Mouse (Mus musculus): ENCODE measurements around the gene Olfr1022. TPM values are rescaled to one million over a fixed set of nuclear protein-coding genes. Genes with fewer than 3 reads are reported as not detected.

Olfr1022 gene
- polyA plus RNA-seq (2014; fragmentation: Nextera tagmentation; extraction: Ambion mirVana): not detected in 2 replicates

- Histone ChIP-seq H3K9ac (ENCODE audit: low read length) (no peak within 1 kb of the TSS), H3K4me2 (ENCODE audit: low read length) (no peak within 1 kb of the TSS), H3K9me3 (ENCODE audit: control insufficient read depth, low read length) (no peaks in the 10 kb centered on the region), H3K36me3 (ENCODE audit: control insufficient read depth, insufficient read depth, low read length) (no peaks in the 10 kb centered on the region), H3K4me3 (ENCODE audit: control insufficient read depth in 1 of 2, insufficient read depth in 1 of 2, low read depth in 1 of 2, low read length in 2 of 2) (no peak within 1 kb of the TSS), H3K27ac (replicated peaks in 1 of 2; ENCODE audit: control insufficient read depth in 1 of 2, insufficient read depth in 1 of 2, low read depth in 2 of 2, low read length in 2 of 2) (no peak within 1 kb of the TSS), H3K27me3 (ENCODE audit: control insufficient read depth, insufficient read depth, low read length) (no peaks in the 10 kb centered on the region), H3K4me1 (ENCODE audit: control insufficient read depth in 2 of 2, insufficient read depth in 2 of 2, low read length in 2 of 2) (no peaks in the 10 kb centered on the region)
- no peak for ATAC-seq (ENCODE audit: insufficient number of reproducible peaks, insufficient read depth, low FRiP score, low read depth)
- 42% methylated on average over 2 of the region's 2 CpGs for WGBS
These were observed at the start of gene Olfr1022 for GRCm38 (mm10) chr2:85868294-85868693. Olfr1022 (plus strand) TSS chr2:85868594.

- Histone ChIP-seq H3K4me1 (ENCODE audit: control insufficient read depth in 2 of 2, insufficient read depth in 2 of 2, low read length in 2 of 2) (no peaks in the 10 kb centered on the region), H3K27ac (replicated peaks in 1 of 2; ENCODE audit: control insufficient read depth in 1 of 2, insufficient read depth in 1 of 2, low read depth in 2 of 2, low read length in 2 of 2) (no peak within 1 kb of the TSS), H3K4me2 (ENCODE audit: low read length) (no peak within 1 kb of the TSS), H3K27me3 (ENCODE audit: control insufficient read depth, insufficient read depth, low read length) (no peaks in the 10 kb centered on the region), H3K4me3 (ENCODE audit: control insufficient read depth in 1 of 2, insufficient read depth in 1 of 2, low read depth in 1 of 2, low read length in 2 of 2) (no peak within 1 kb of the TSS), H3K9me3 (ENCODE audit: control insufficient read depth, low read length) (no peaks in the 10 kb centered on the region), H3K36me3 (ENCODE audit: control insufficient read depth, insufficient read depth, low read length) (no peaks in the 10 kb centered on the region), H3K9ac (ENCODE audit: low read length) (no peak within 1 kb of the TSS)
- no peak for ATAC-seq (ENCODE audit: insufficient number of reproducible peaks, insufficient read depth, low FRiP score, low read depth)
These were observed 23.0 kb upstream of the Olfr1022 start, which contains the start of gene Olfr1019 for GRCm38 (mm10) chr2:85845383-85845782. Olfr1019 (minus strand) TSS chr2:85845483.

DNA sequence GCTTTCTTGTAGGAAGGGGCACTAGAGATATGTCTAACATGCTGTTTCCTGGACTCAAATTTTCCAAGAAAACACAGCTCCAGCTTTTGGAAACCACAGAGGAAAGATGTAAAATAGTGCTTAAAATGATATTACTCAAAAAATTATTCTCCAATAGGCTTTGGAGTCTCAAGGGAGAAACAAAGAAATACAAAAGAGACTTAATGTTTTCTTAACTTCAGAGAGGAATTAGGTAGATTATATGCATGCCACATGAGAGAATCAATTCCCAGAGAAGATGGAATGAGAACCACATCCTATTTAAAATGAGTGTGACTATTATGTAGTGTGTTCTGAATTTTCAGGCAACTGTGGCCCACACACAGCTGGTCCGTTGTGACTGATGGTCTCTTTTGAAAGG, 21.7 kb upstream of the Olfr1022 start, which contains the start of gene Olfr1020:
Gene Olfr1020 (plus strand): TSS at position 301 of the 400 bp plus-strand sequence.
- WGBS: 69% methylated on average over 1 of the region's 1 CpGs
- ATAC-seq (ENCODE audit: insufficient number of reproducible peaks, insufficient read depth, low FRiP score, low read depth): no peak

DNA sequence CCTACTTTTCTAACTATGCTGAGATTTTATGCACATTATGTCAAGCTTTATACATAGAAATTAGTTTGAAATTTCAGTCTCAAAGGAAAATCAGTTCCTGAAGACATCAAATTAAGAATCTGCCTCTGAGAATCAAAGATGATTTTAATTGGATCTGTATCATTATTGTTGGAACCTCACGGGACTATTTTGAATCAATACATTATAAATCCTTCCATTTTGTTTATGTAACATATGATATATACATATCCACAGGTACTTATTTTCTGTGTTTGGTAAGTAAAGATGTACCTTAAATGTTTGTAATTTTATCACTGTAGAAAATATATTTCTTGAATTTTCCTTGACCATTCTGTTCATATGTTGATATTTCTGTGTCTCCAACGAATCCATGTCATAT, 16.9 kb downstream of the Olfr1022 start, which contains the start of gene Olfr1023:
Gene Olfr1023 (plus strand): TSS at position 301 of the 400 bp plus-strand sequence.
- Histone ChIP-seq H3K9ac (ENCODE audit: low read length) (no peak within 1 kb of the TSS), H3K36me3 (ENCODE audit: control insufficient read depth, insufficient read depth, low read length) (no peaks in the 10 kb centered on the region), H3K27ac (replicated peaks in 1 of 2; ENCODE audit: control insufficient read depth in 1 of 2, insufficient read depth in 1 of 2, low read depth in 2 of 2, low read length in 2 of 2) (no peak within 1 kb of the TSS), H3K4me2 (ENCODE audit: low read length) (no peak within 1 kb of the TSS), H3K9me3 (ENCODE audit: control insufficient read depth, low read length) (no peaks in the 10 kb centered on the region), H3K4me1 (ENCODE audit: control insufficient read depth in 2 of 2, insufficient read depth in 2 of 2, low read length in 2 of 2) (no peaks in the 10 kb centered on the region), H3K27me3 (ENCODE audit: control insufficient read depth, insufficient read depth, low read length) (no peaks in the 10 kb centered on the region), H3K4me3 (ENCODE audit: control insufficient read depth in 1 of 2, insufficient read depth in 1 of 2, low read depth in 1 of 2, low read length in 2 of 2) (no peak within 1 kb of the TSS)
- ATAC-seq (ENCODE audit: insufficient number of reproducible peaks, insufficient read depth, low FRiP score, low read depth): no peak
- 69% methylated on average over 2 of the region's 2 CpGs for WGBS

More for the DNA sequence above, 21.7 kb upstream of the Olfr1022 start, which contains the start of gene Olfr1020:
- H3K9me3 ChIP-seq (ENCODE audit: control insufficient read depth, low read length): no peaks in the 10 kb centered on the region
- no peaks in the 10 kb centered on the region for H3K4me1 ChIP-seq (ENCODE audit: control insufficient read depth in 2 of 2, insufficient read depth in 2 of 2, low read length in 2 of 2)
- no peak within 1 kb of the TSS for H3K4me2 ChIP-seq (ENCODE audit: low read length)
- no peak within 1 kb of the TSS for H3K9ac ChIP-seq (ENCODE audit: low read length)
- H3K27ac ChIP-seq (replicated peaks in 1 of 2; ENCODE audit: control insufficient read depth in 1 of 2, insufficient read depth in 1 of 2, low read depth in 2 of 2, low read length in 2 of 2): no peak within 1 kb of the TSS
- no peaks in the 10 kb centered on the region for H3K27me3 ChIP-seq (ENCODE audit: control insufficient read depth, insufficient read depth, low read length)
- no peak within 1 kb of the TSS for H3K4me3 ChIP-seq (ENCODE audit: control insufficient read depth in 1 of 2, insufficient read depth in 1 of 2, low read depth in 1 of 2, low read length in 2 of 2)
- H3K36me3 ChIP-seq (ENCODE audit: control insufficient read depth, insufficient read depth, low read length): no peaks in the 10 kb centered on the region

GRCm38 (mm10) chr2:85904952-85905351, 36.6 kb downstream of the Olfr1022 start, which contains the start of gene Olfr1024:
Olfr1024 (minus strand) TSS chr2:85905052.
- Histone ChIP-seq H3K4me2 (ENCODE audit: low read length) (no peak within 1 kb of the TSS), H3K4me3 (ENCODE audit: control insufficient read depth in 1 of 2, insufficient read depth in 1 of 2, low read depth in 1 of 2, low read length in 2 of 2) (no peak within 1 kb of the TSS), H3K36me3 (ENCODE audit: control insufficient read depth, insufficient read depth, low read length) (no peaks in the 10 kb centered on the region), H3K27ac (replicated peaks in 1 of 2; ENCODE audit: control insufficient read depth in 1 of 2, insufficient read depth in 1 of 2, low read depth in 2 of 2, low read length in 2 of 2) (no peak within 1 kb of the TSS), H3K27me3 (ENCODE audit: control insufficient read depth, insufficient read depth, low read length) (no peaks in the 10 kb centered on the region), H3K4me1 (ENCODE audit: control insufficient read depth in 2 of 2, insufficient read depth in 2 of 2, low read length in 2 of 2) (no peaks in the 10 kb centered on the region), H3K9ac (ENCODE audit: low read length) (no peak within 1 kb of the TSS), H3K9me3 (ENCODE audit: control insufficient read depth, low read length) (peaks cover 2% of the 10 kb centered on the region)
- ATAC-seq (ENCODE audit: insufficient number of reproducible peaks, insufficient read depth, low FRiP score, low read depth): no peak
- WGBS: 73% methylated on average over 3 of the region's 3 CpGs

GRCm38 (mm10) chr2:85913197-85913596, 44.8 kb downstream of the Olfr1022 start:
- no peak overlapping the region for H3K27ac ChIP-seq (replicated peaks in 1 of 2; ENCODE audit: control insufficient read depth in 1 of 2, insufficient read depth in 1 of 2, low read depth in 2 of 2, low read length in 2 of 2)
- H3K9me3 ChIP-seq (ENCODE audit: control insufficient read depth, low read length): no peaks in the 10 kb centered on the region
- no peak overlapping the region for H3K4me2 ChIP-seq (ENCODE audit: low read length)
- H3K27me3 ChIP-seq (ENCODE audit: control insufficient read depth, insufficient read depth, low read length): no peaks in the 10 kb centered on the region
- no peak for ATAC-seq (ENCODE audit: insufficient number of reproducible peaks, insufficient read depth, low FRiP score, low read depth)
- H3K4me3 ChIP-seq (ENCODE audit: control insufficient read depth in 1 of 2, insufficient read depth in 1 of 2, low read depth in 1 of 2, low read length in 2 of 2): no peak overlapping the region
- no peak overlapping the region for H3K9ac ChIP-seq (ENCODE audit: low read length)
- H3K4me1 ChIP-seq (ENCODE audit: control insufficient read depth in 2 of 2, insufficient read depth in 2 of 2, low read length in 2 of 2): no peaks in the 10 kb centered on the region
- H3K36me3 ChIP-seq (ENCODE audit: control insufficient read depth, insufficient read depth, low read length): no peaks in the 10 kb centered on the region

GRCm38 (mm10) chr2:85914893-85915292, 46.5 kb downstream of the Olfr1022 start, which contains the start of gene Olfr1025-ps1:
Olfr1025-ps1 (plus strand) TSS chr2:85915193.
- H3K27me3 ChIP-seq (ENCODE audit: control insufficient read depth, insufficient read depth, low read length): no peaks in the 10 kb centered on the region
- no peaks in the 10 kb centered on the region for H3K4me1 ChIP-seq (ENCODE audit: control insufficient read depth in 2 of 2, insufficient read depth in 2 of 2, low read length in 2 of 2)
- H3K4me2 ChIP-seq (ENCODE audit: low read length): no peak within 1 kb of the TSS
- no peak for ATAC-seq (ENCODE audit: insufficient number of reproducible peaks, insufficient read depth, low FRiP score, low read depth)
- WGBS: 56% methylated on average over 1 of the region's 1 CpGs
- H3K9ac ChIP-seq (ENCODE audit: low read length): no peak within 1 kb of the TSS
- H3K27ac ChIP-seq (replicated peaks in 1 of 2; ENCODE audit: control insufficient read depth in 1 of 2, insufficient read depth in 1 of 2, low read depth in 2 of 2, low read length in 2 of 2): no peak within 1 kb of the TSS
- no peak within 1 kb of the TSS for H3K4me3 ChIP-seq (ENCODE audit: control insufficient read depth in 1 of 2, insufficient read depth in 1 of 2, low read depth in 1 of 2, low read length in 2 of 2)
- H3K36me3 ChIP-seq (ENCODE audit: control insufficient read depth, insufficient read depth, low read length): no peaks in the 10 kb centered on the region
- H3K9me3 ChIP-seq (ENCODE audit: control insufficient read depth, low read length): no peaks in the 10 kb centered on the region
